Mouse (Mus musculus): ENCODE measurements at regions not wholly inside any gene's neighbourhood (a gene's known extent, or its start where the extent isn't known, plus 50 kb on each side); places are given as distances from the start of the nearest gene placed in this dataset.

- no peak for DNase-seq (ENCODE audit: low spot score in 2 of 2)
- intact Hi-C loops (cut with DNase I), result no loop called here
Observed at GRCm38 (mm10) chr10:38295724-38296123, 525.9 kb downstream of the Rfpl4b start.

GRCm38 (mm10) chr10:38288689-38289283 lies 532.8 kb downstream of the Rfpl4b start:
- DNase-seq (ENCODE audit: low spot score in 2 of 2), result no peak
- intact Hi-C loops (cut with DNase I), result no loop called here

- no peak for DNase-seq (ENCODE audit: low spot score in 2 of 2)
- intact Hi-C loops (cut with DNase I), result no loop called here
Observed at GRCm38 (mm10) chr10:38269136-38269535, 552.4 kb downstream of the Rfpl4b start.

GRCm38 (mm10) chr10:38265564-38265963 lies 556.0 kb downstream of the Rfpl4b start:
- no peak for DNase-seq (ENCODE audit: low spot score in 2 of 2)
- intact Hi-C loops (cut with DNase I), result no loop called here

- intact Hi-C loops (cut with DNase I), result no loop called here
- no peak for DNase-seq (ENCODE audit: low spot score in 2 of 2)
Observed at GRCm38 (mm10) chr10:38246821-38247220, 574.8 kb downstream of the Rfpl4b start.
